Mouse (Mus musculus) CH12.LX (cell line): ENCODE data around the gene Scpep1. TPM values are rescaled to one million over a fixed set of nuclear protein-coding genes. Genes with fewer than 3 reads are reported as not detected.

Experiments used
- DNase-seq: peaks from one replicate; pipeline ENCODE4 v3.0.0-alpha.2; 2013; ENCODE audit errors: extremely low read depth
- H3K27ac ChIP-seq: 2 replicates; pipeline ENCODE4 v1.5.1; 2012; ENCODE audit warnings: low read depth, mild to moderate bottlenecking, control low read depth, moderate library complexity; ENCODE audit not compliant: insufficient read depth
- H3K27me3 ChIP-seq: replicated peaks from 2 replicates; pipeline ENCODE3; 2012; ENCODE audit warnings: inconsistent platforms
- H3K36me3 ChIP-seq, 2 experiments: replicated peaks in 1 of 2; 2 replicates each; pipeline versions ENCODE3 to v1.6.1; 2012; ENCODE audit warnings: inconsistent platforms in 1 of 2, low read length in 1 of 2, mild to moderate bottlenecking in 1 of 2, mixed read lengths in 1 of 2, moderate library complexity in 1 of 2; ENCODE audit not compliant: control insufficient read depth in 1 of 2, insufficient read depth in 1 of 2
- H3K4me1 ChIP-seq, 2 experiments: 2 replicates each; pipeline ENCODE4 v1.6.1; 2012; ENCODE audit warnings: inconsistent platforms in 1 of 2, moderate library complexity in 1 of 2; ENCODE audit not compliant: insufficient read depth in 2 of 2, control insufficient read depth in 1 of 2
- H3K4me2 ChIP-seq: 2 replicates; pipeline ENCODE4 v1.6.1; 2012; ENCODE audit warnings: low read depth, mild to moderate bottlenecking, control low read depth; ENCODE audit not compliant: poor library complexity, insufficient read depth, severe bottlenecking
- H3K4me3 ChIP-seq, 3 experiments: fragments of 150-350 bp in 1 of 3; sonication (generic) in 1 of 3; replicated peaks in 1 of 3; 2 replicates each; pipeline versions ENCODE3 to v1.5.1; 2011 to 2012; ENCODE audit warnings: low read depth in 2 of 3, low read length in 2 of 3, mild to moderate bottlenecking in 2 of 3, moderate library complexity in 2 of 3, control low read depth in 1 of 3, improper control_type of control experiment in 1 of 3, inconsistent platforms in 1 of 3, mixed read lengths in 1 of 3; ENCODE audit not compliant: poor library complexity in 1 of 3
- H3K79me2 ChIP-seq: replicated peaks from 2 replicates; pipeline ENCODE4 v1.6.1; 2012; ENCODE audit warnings: mild to moderate bottlenecking, moderate library complexity; ENCODE audit not compliant: control insufficient read depth, poor library complexity, insufficient read depth, severe bottlenecking; ENCODE audit errors: extremely low read depth
- H3K9ac ChIP-seq: 2 replicates; pipeline ENCODE4 v1.6.1; 2012; ENCODE audit warnings: low read depth, mild to moderate bottlenecking, control low read depth, moderate library complexity; ENCODE audit not compliant: insufficient read depth
- H3K9me3 ChIP-seq: replicated peaks from 2 replicates; pipeline ENCODE3; 2012; ENCODE audit warnings: low read length, inconsistent platforms, mixed read lengths
- BHLHE40 ChIP-seq: IDR thresholded peaks from 2 replicates; pipeline ENCODE4 v1.6.1; 2011; ENCODE audit warnings: mild to moderate bottlenecking, low read depth, low read length, improper control_type of control experiment
- CHD1 ChIP-seq: IDR thresholded peaks from 2 replicates; pipeline ENCODE4 v1.6.1; 2012; ENCODE audit warnings: low read depth, low read length, improper control_type of control experiment, inconsistent platforms
- CHD2 ChIP-seq: IDR thresholded peaks from 2 replicates; pipeline ENCODE4 v1.6.1; 2011; ENCODE audit warnings: low read length, improper control_type of control experiment
- CTCF ChIP-seq, 2 experiments: IDR thresholded peaks in 1 of 2; conservative IDR thresholded peaks in 1 of 2; 2 replicates each; pipeline ENCODE4 v1.5.1; 2011 to 2012; ENCODE audit warnings: low read depth in 2 of 2, low read length in 2 of 2, improper control_type of control experiment in 1 of 2, inconsistent platforms in 1 of 2, mild to moderate bottlenecking in 1 of 2, moderate library complexity in 1 of 2
- E2F4 ChIP-seq: IDR thresholded peaks from 2 replicates; pipeline ENCODE4 v1.6.1; 2011; ENCODE audit warnings: low read depth, low read length, improper control_type of control experiment; ENCODE audit not compliant: insufficient replicate concordance
- ELF1 ChIP-seq: IDR thresholded peaks from 2 replicates; pipeline ENCODE4 v1.6.1; 2014; ENCODE audit warnings: low read depth, mild to moderate bottlenecking, inconsistent platforms, low read length, improper control_type of control experiment
- EP300 ChIP-seq: IDR thresholded peaks from 2 replicates; pipeline ENCODE4 v1.6.1; 2011; ENCODE audit warnings: low read length, improper control_type of control experiment
- ETS1 ChIP-seq: conservative IDR thresholded peaks from 2 replicates; pipeline ENCODE4 v1.6.1; 2012; ENCODE audit warnings: low read depth, mild to moderate bottlenecking, inconsistent platforms, low read length, improper control_type of control experiment, moderate library complexity
- GABPA ChIP-seq: IDR thresholded peaks from 2 replicates; pipeline ENCODE4 v1.6.1; 2012; ENCODE audit warnings: low read depth, low read length, improper control_type of control experiment, inconsistent platforms; ENCODE audit not compliant: insufficient replicate concordance
- HCFC1 ChIP-seq: IDR thresholded peaks from 2 replicates; pipeline ENCODE4 v1.6.1; 2012; ENCODE audit warnings: low read depth, mild to moderate bottlenecking, inconsistent platforms, low read length, improper control_type of control experiment
- IRF4 ChIP-seq: IDR thresholded peaks from 2 replicates; pipeline ENCODE4 v1.6.1; 2014; ENCODE audit warnings: low read depth, mild to moderate bottlenecking, inconsistent platforms, low read length, improper control_type of control experiment
- JUN ChIP-seq: IDR thresholded peaks from 2 replicates; pipeline ENCODE4 v1.6.1; 2011; ENCODE audit warnings: low read depth, mild to moderate bottlenecking, low read length, improper control_type of control experiment, moderate library complexity; ENCODE audit not compliant: insufficient read depth
- JUND ChIP-seq: conservative IDR thresholded peaks from 2 replicates; pipeline ENCODE4 v1.6.1; 2011; ENCODE audit warnings: low read depth, low read length, improper control_type of control experiment
- KAT2A ChIP-seq: IDR thresholded peaks from 2 replicates; pipeline ENCODE4 v1.6.1; 2012; ENCODE audit warnings: low read length, improper control_type of control experiment, inconsistent platforms; ENCODE audit not compliant: insufficient replicate concordance
- MAFK ChIP-seq: IDR thresholded peaks from 2 replicates; pipeline ENCODE4 v1.6.1; 2011; ENCODE audit warnings: low read length, improper control_type of control experiment; ENCODE audit not compliant: insufficient replicate concordance
- MAX ChIP-seq: IDR thresholded peaks from 2 replicates; pipeline ENCODE4 v1.6.1; 2011; ENCODE audit warnings: low read length, improper control_type of control experiment
- MAZ ChIP-seq: IDR thresholded peaks from 2 replicates; pipeline ENCODE4 v1.6.1; 2012; ENCODE audit warnings: low read depth, mild to moderate bottlenecking, inconsistent platforms, low read length, improper control_type of control experiment, moderate library complexity
- MEF2A ChIP-seq: IDR thresholded peaks from 2 replicates; pipeline ENCODE4 v1.6.1; 2014; ENCODE audit warnings: low read depth, mild to moderate bottlenecking, inconsistent platforms, low read length, improper control_type of control experiment, borderline replicate concordance
- MXI1 ChIP-seq: IDR thresholded peaks from 2 replicates; pipeline ENCODE4 v1.6.1; 2011; ENCODE audit warnings: mild to moderate bottlenecking, low read depth, low read length, improper control_type of control experiment
- MYC ChIP-seq: IDR thresholded peaks from 2 replicates; pipeline ENCODE4 v1.6.1; 2011; ENCODE audit warnings: low read depth, mild to moderate bottlenecking, improper control_type of control experiment, low read length
- NELFE ChIP-seq: IDR thresholded peaks from 2 replicates; pipeline ENCODE4 v1.6.1; 2011; ENCODE audit warnings: low read depth, low read length, improper control_type of control experiment
- NRF1 ChIP-seq: IDR thresholded peaks from 2 replicates; pipeline ENCODE4 v1.6.1; 2014; ENCODE audit warnings: low read depth, mild to moderate bottlenecking, inconsistent platforms, low read length, improper control_type of control experiment, moderate library complexity
- PAX5 ChIP-seq: IDR thresholded peaks from 2 replicates; pipeline ENCODE4 v1.6.1; 2012; ENCODE audit warnings: low read length, inconsistent platforms, mixed read lengths
- POLR2A ChIP-seq: IDR thresholded peaks from 2 replicates; pipeline ENCODE4 v1.6.1; 2011; ENCODE audit warnings: low read depth, mild to moderate bottlenecking, improper control_type of control experiment, low read length
- POLR2AphosphoS2 ChIP-seq: IDR thresholded peaks from 2 replicates; pipeline ENCODE4 v1.6.1; 2011; ENCODE audit warnings: low read depth, low read length, improper control_type of control experiment
- RAD21 ChIP-seq: IDR thresholded peaks from 2 replicates; pipeline ENCODE4 v1.6.1; 2011; ENCODE audit warnings: low read depth, mild to moderate bottlenecking, low read length, improper control_type of control experiment, moderate library complexity
- RCOR1 ChIP-seq: conservative IDR thresholded peaks from 2 replicates; pipeline ENCODE4 v1.6.1; 2012; ENCODE audit warnings: low read depth, mild to moderate bottlenecking, inconsistent platforms, low read length, improper control_type of control experiment
- SIN3A ChIP-seq: IDR thresholded peaks from 2 replicates; pipeline ENCODE4 v1.6.1; 2012; ENCODE audit warnings: low read length, improper control_type of control experiment, inconsistent platforms
- SMC3 ChIP-seq: IDR thresholded peaks from 2 replicates; pipeline ENCODE4 v1.6.1; 2011; ENCODE audit warnings: low read depth, low read length, improper control_type of control experiment
- TBP ChIP-seq: conservative IDR thresholded peaks from 2 replicates; pipeline ENCODE4 v1.6.1; 2011; ENCODE audit warnings: low read depth, low read length, improper control_type of control experiment
- TCF12 ChIP-seq: IDR thresholded peaks from 2 replicates; pipeline ENCODE4 v1.6.1; 2014; ENCODE audit warnings: low read depth, mild to moderate bottlenecking, inconsistent platforms, low read length, improper control_type of control experiment
- UBTF ChIP-seq: IDR thresholded peaks from 2 replicates; pipeline ENCODE4 v1.6.1; 2012; ENCODE audit warnings: low read depth, mild to moderate bottlenecking, inconsistent platforms, low read length, improper control_type of control experiment, moderate library complexity
- USF1 ChIP-seq: IDR thresholded peaks from 2 replicates; pipeline ENCODE4 v1.6.1; 2014; ENCODE audit warnings: low read depth, mild to moderate bottlenecking, inconsistent platforms, low read length, improper control_type of control experiment
- USF2 ChIP-seq: conservative IDR thresholded peaks from 2 replicates; pipeline ENCODE4 v1.6.1; 2011; ENCODE audit warnings: low read depth, low read length, improper control_type of control experiment
- ZC3H11A ChIP-seq: IDR thresholded peaks from 2 replicates; pipeline ENCODE4 v1.6.1; 2012; ENCODE audit warnings: low read depth, mild to moderate bottlenecking, inconsistent platforms, low read length, improper control_type of control experiment
- ZKSCAN1 ChIP-seq: IDR thresholded peaks from 2 replicates; pipeline ENCODE4 v1.6.1; 2012; ENCODE audit warnings: low read depth, inconsistent platforms, low read length, improper control_type of control experiment, borderline replicate concordance
- ZMIZ1 ChIP-seq: IDR thresholded peaks from 2 replicates; pipeline ENCODE4 v1.6.1; 2012; ENCODE audit warnings: low read depth, mild to moderate bottlenecking, inconsistent platforms, low read length, improper control_type of control experiment
- ZNF384 ChIP-seq: IDR thresholded peaks from 2 replicates; pipeline ENCODE4 v1.6.1; 2012; ENCODE audit warnings: low read depth, low read length, improper control_type of control experiment, inconsistent platforms
- dilution Hi-C: fragments of 300-500 bp; cut with MboI; formaldehyde crosslinking; loops from 2 replicates; pipeline ENCODE4 v1.14.3; 2020; ENCODE audit warnings: low sequenced_read_pairs; ENCODE audit not compliant: extremely low pct_unique_long_range_greater_than_20kb, extremely low pct_ligation_motif_present
- in situ Hi-C: fragments of 300-500 bp; cut with MboI; formaldehyde crosslinking; loops from 3 replicates; pipeline ENCODE4 v1.14.3; 2019; ENCODE audit warnings: low sequenced_read_pairs, low pct_ligation_motif_present, low pct_unique_long_range_greater_than_20kb, mixed read lengths
- polyA plus RNA-seq: library from polyadenylated mRNA; unstranded; fragments of >175 nt; gene quantifications from 2 replicates; pipeline ENCODE4 v1.2.1, GENCODE M21; 2012; ENCODE audit warnings: low read depth; ENCODE audit not compliant: insufficient read length
- total RNA-seq, 2 experiments: library from RNA; depleted of rRNA; stranded (reverse); fragments of 300-350 nt in 1 of 2; fragments of >200 nt in 1 of 2; gene quantifications; 2 replicates each; pipeline ENCODE4 v1.2.3; 2012 to 2014

The Scpep1 gene
- total and polyA plus RNA-seq, 3 experiments = 84.5 to 210 (median 121) TPM

- H3K9ac ChIP-seq = peak within 1 kb of the TSS; percentile 50
- H3K27me3 ChIP-seq = no peaks in the 10 kb centered on the region
- H3K79me2 ChIP-seq = peaks cover 37% of the 10 kb centered on the region
- dilution Hi-C loops = no loop called here
- peak within 1 kb of the TSS; percentile 7 for H3K27ac ChIP-seq
- no peaks in the 10 kb centered on the region for H3K9me3 ChIP-seq
- peaks cover 22 to 61% of the 10 kb centered on the region in 2 experiments for H3K4me1 ChIP-seq
- peak; percentile 99 for DNase-seq
- H3K4me2 ChIP-seq = peak within 1 kb of the TSS; percentile 72
- TF ChIP-seq POLR2AphosphoS2 (peak; percentile 96), IRF4 (peak; percentile 98), ZC3H11A (no peak), MEF2A (peak; percentile 79), ZKSCAN1 (no peak), JUND (no peak), RAD21 (peak; percentile 12), USF2 (peak; percentile 96), MAZ (peak; percentile 95), EP300 (peak; percentile 78), JUN (no peak), KAT2A (peak; percentile 87; the same call in 1 of the 2 replicates), CHD2 (peak; percentile 63; the same call in 1 of the 2 replicates), PAX5 (no peak), SIN3A (peak; percentile 94), GABPA (no peak; the same call in 1 of the 2 replicates), MYC (peak; percentile 89), TCF12 (peak; percentile 98), E2F4 (peak; percentile 84; the same call in 1 of the 2 replicates), MAFK (peak; percentile 50; the same call in 1 of the 2 replicates), NRF1 (peak; percentile 86), UBTF (peak; percentile 86), ZNF384 (0 out of 2 replicates have a peak, but pooled peaks have one; percentile 23), ZMIZ1 (peak; percentile 97), USF1 (peak; percentile 96), BHLHE40 (peak; percentile 97), RCOR1 (peak; percentile 85), TBP (peak; percentile 92), HCFC1 (peak; percentile 62), MXI1 (peak; percentile 97; the same call in 1 of the 2 replicates), CHD1 (peak; percentile 87; the same call in 1 of the 2 replicates), POLR2A (peak; percentile 98), ETS1 (peak; percentile 89), CTCF (conservative IDR thresholded peaks at IDR 0.05 in 1 of 2, IDR thresholded peaks at IDR 0.05 in 1 of 2; ENCODE audit: low read depth in 2 of 2, low read length in 2 of 2) (peak in 1 of 2 experiments; percentile 49; a peak in 2 of 4 replicates), NELFE (peak; percentile 99), SMC3 (peak; percentile 36), ELF1 (peak; percentile 81), MAX (peak; percentile 97)
- H3K36me3 ChIP-seq = peaks cover 0 to 30% of the 10 kb centered on the region in 2 experiments
- in situ Hi-C loops = loop anchor here (10.0 kb wide), 1 partner anchor 306 kb away; the partner anchor contains the start of gene Nog
- peak within 1 kb of the TSS; percentile 76 to 85 (median 84) for H3K4me3 ChIP-seq
Measured at GRCm38 (mm10) chr11:88998974-88999722, 43.9 kb upstream of the Scpep1 start, which contains the start of gene Trim25. Gene Trim25 (plus strand): TSS chr11:88999376.
